Mouse (Mus musculus) midbrain, embryonic 16.5 days (tissue): ENCODE measurements at regions not wholly inside any gene's neighbourhood (a gene's known extent, or its start where the extent isn't known, plus 50 kb on each side); places are given as distances from the start of the nearest gene placed in this dataset.
A peak's percentile ranks its signal among the peaks of the same experiment; 100 is the strongest.

ENCODE experiments used
- ATAC-seq: fragments of 200-750 bp; cut with Nextera tagmentation; 2 replicates; pipeline ENCODE4 v1.8.0; 2017; ENCODE audit warnings: moderate TSS enrichment
- H3K27ac ChIP-seq: fragments of 300-500 bp; sonication (generic); 2 replicates; pipeline ENCODE4 v1.5.1; 2014; ENCODE audit warnings: mild to moderate bottlenecking, low read length, mixed read lengths
- H3K27me3 ChIP-seq: fragments of 300-500 bp; sonication (generic); 2 replicates; pipeline ENCODE4 v1.6.1; 2014; ENCODE audit warnings: low read depth, low read length, mixed read lengths; ENCODE audit not compliant: control insufficient read depth, insufficient read depth
- H3K36me3 ChIP-seq: fragments of 300-500 bp; sonication (generic); 2 replicates; pipeline ENCODE4 v1.6.1; 2014; ENCODE audit warnings: mild to moderate bottlenecking, low read length, moderate library complexity, mixed read lengths; ENCODE audit not compliant: control insufficient read depth, insufficient read depth
- H3K4me1 ChIP-seq: fragments of 300-500 bp; sonication (generic); 2 replicates; pipeline ENCODE4 v1.6.1; 2014; ENCODE audit warnings: mild to moderate bottlenecking, low read length, mixed read lengths; ENCODE audit not compliant: control insufficient read depth, insufficient read depth
- H3K4me2 ChIP-seq: fragments of 300-500 bp; sonication (generic); 2 replicates; pipeline ENCODE4 v1.6.1; 2014; ENCODE audit warnings: mild to moderate bottlenecking, low read length, mixed read lengths
- H3K4me3 ChIP-seq: fragments of 300-500 bp; sonication (generic); 2 replicates; pipeline ENCODE4 v1.5.1; 2014; ENCODE audit warnings: low read depth, mild to moderate bottlenecking, low read length, moderate library complexity, mixed read lengths
- H3K9ac ChIP-seq: fragments of 300-500 bp; sonication (generic); 2 replicates; pipeline ENCODE4 v1.6.1; 2014; ENCODE audit warnings: low read depth, low read length, mixed read lengths
- H3K9me3 ChIP-seq: fragments of 300-500 bp; sonication (generic); replicated peaks from 2 replicates; pipeline ENCODE4 v1.6.1; 2014; ENCODE audit warnings: mild to moderate bottlenecking, low read length, mixed read lengths; ENCODE audit not compliant: control insufficient read depth, poor library complexity, severe bottlenecking
- WGBS: fragments of 180-500 bp; shearing (Covaris S2); extraction: QIAGEN DNeasy Blood & Tissue Kit; methylation state at CpG from one replicate; pipeline ENCODE4 v1.1.7; 2014; 5-methylcytosine and 5-hydroxymethylcytosine counted together

DNA sequence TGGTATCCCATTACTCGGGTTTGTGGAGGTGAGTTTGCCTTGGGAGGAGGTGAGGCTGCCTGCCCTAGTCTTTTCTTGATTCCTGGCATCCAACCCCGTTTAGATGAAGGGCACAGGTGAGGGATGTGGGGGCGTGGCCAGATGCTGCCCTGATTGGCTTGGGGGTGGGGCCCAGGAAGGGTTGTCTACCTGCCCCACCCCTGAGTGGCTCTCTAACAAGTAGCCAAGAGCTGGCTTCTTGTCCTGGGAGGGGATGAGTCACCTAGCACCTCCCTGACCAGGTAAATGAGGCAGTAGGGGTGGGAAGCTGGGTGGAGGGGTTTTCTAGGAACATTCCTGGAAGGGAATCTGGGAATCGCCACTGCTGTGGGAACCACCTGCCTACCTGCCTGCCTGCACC is 74.7 kb upstream of the 1600014C23Rik start:
- Histone ChIP-seq H3K4me2 (no peak overlapping the region), H3K9ac (no peak overlapping the region), H3K36me3 (no peaks in the 10 kb centered on the region), H3K27me3 (peaks cover 12% of the 10 kb centered on the region), H3K27ac (no peak overlapping the region), H3K4me3 (no peak overlapping the region), H3K4me1 (peaks cover 9% of the 10 kb centered on the region), H3K9me3 (no peaks in the 10 kb centered on the region)
- 85% methylated on average over 4 of the region's 4 CpGs for WGBS
- no peak for ATAC-seq

DNA sequence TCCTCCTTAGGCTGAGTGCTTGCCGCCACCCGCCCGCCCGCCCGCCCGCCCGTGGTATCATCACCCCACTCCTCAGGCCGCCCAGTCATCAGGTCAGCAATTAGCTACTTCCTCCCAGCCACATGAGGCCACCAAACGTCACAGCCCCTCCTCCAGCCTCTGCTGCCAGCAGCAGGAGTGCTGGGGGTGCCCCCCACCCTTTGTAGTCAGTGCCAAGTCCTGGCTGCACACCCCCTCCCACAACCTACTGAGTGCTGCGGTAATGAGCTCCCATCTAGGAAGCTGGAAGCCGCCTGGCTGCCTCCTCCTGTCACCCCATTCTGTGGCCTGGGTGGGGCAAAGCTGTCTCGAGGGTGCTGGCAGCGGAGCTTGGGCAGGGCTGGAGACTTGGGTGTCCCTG is 73.8 kb upstream of the 1600014C23Rik start:
- peak; percentile 41; the same call in 1 of the 2 replicates for ATAC-seq
- no peak overlapping the region for H3K27ac ChIP-seq
- H3K4me1 ChIP-seq = peaks cover 9% of the 10 kb centered on the region
- peaks cover 12% of the 10 kb centered on the region for H3K27me3 ChIP-seq
- WGBS = 58% methylated on average over 13 of the region's 13 CpGs
- no peak overlapping the region for H3K4me2 ChIP-seq
- H3K36me3 ChIP-seq = no peaks in the 10 kb centered on the region
- H3K4me3 ChIP-seq = no peak overlapping the region
- no peak overlapping the region for H3K9ac ChIP-seq
- H3K9me3 ChIP-seq = no peaks in the 10 kb centered on the region

DNA sequence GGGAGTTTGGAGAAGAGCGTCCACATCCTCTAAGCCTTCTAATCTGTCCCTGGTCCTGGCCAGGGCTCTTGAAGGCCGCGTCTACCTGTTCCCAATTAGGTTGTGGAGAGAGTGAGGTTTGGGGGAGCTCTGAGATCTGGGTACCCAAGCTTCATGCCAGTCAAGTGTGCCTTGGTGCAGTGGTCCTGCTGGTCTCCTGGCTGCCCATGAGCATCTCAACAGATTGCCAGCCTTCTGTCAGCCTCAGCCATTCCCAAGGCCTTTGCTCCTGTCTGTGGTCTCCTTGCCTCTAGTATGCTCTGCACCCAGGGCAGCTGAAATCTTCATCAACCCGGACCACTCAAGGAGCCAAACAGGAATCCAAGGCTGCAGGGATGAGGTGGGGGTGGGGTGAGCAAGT is 73.2 kb upstream of the 1600014C23Rik start:
- Histone ChIP-seq H3K27me3 (peaks cover 12% of the 10 kb centered on the region), H3K4me3 (no peak overlapping the region), H3K36me3 (no peaks in the 10 kb centered on the region), H3K4me1 (peaks cover 9% of the 10 kb centered on the region), H3K9me3 (no peaks in the 10 kb centered on the region), H3K9ac (no peak overlapping the region), H3K27ac (no peak overlapping the region), H3K4me2 (no peak overlapping the region)
- no peak for ATAC-seq
- WGBS = 75% methylated on average over 4 of the region's 4 CpGs

DNA sequence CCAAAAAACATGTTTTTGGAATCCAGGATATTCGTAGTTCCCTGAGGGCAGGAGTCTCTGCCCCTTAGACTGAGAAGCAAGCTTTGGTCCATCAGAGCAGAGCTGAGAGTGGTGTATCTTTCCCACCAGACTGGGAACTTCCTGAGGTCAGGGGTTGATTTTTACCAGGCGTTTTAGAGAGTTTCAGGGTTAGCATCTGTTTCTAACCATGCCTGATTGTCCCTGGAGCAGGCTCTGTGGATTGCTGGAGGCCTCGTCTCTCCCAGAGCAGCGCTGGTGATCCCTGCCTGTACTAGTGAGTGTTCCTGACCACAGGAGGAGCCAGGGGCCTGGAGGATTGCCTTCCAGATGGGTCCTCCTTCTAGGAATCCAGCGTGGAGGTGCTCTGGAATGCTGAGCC is 72.8 kb upstream of the 1600014C23Rik start:
- WGBS = 66% methylated on average over 5 of the region's 5 CpGs
- H3K9me3 ChIP-seq = no peaks in the 10 kb centered on the region
- no peaks in the 10 kb centered on the region for H3K36me3 ChIP-seq
- H3K4me2 ChIP-seq = no peak overlapping the region
- H3K27ac ChIP-seq = no peak overlapping the region
- no peak overlapping the region for H3K9ac ChIP-seq
- H3K4me1 ChIP-seq = peaks cover 9% of the 10 kb centered on the region
- peaks cover 12% of the 10 kb centered on the region for H3K27me3 ChIP-seq
- ATAC-seq = no peak
- no peak overlapping the region for H3K4me3 ChIP-seq

DNA sequence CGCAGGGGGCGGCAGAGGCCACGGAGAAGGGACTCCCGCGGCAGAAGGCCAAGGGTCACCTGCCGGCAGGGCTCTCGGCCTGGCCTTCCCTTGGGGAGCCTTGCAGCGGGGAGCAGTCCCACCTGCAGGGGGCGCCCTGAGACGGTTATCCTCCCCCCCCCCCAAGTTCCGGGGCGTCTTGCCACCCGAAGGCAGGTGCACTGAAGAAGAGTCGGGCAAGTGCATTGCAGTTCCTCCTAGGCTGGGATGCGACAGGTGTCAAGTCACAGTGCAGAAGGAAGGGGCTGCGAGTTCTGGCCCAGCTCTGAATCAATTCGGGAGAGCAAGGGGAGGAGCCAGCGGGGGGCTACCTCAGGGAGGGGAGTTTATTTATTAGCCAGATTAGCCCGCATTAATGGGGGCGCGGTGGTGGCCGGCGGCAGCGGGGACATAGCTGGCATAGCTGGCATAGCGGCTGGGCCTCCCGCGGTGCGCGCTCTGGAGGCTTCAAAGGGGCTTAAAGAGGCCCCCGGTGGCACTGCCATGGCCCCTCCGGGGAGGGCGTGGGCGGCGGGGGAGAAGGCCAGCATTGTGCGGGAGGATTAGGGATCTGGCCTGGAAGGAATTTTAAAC is 71.9 kb upstream of the 1600014C23Rik start:
- Histone ChIP-seq H3K9me3 (no peaks in the 10 kb centered on the region), H3K4me2 (peak overlapping the region; percentile 33), H3K4me1 (peaks cover 9% of the 10 kb centered on the region), H3K4me3 (no peak overlapping the region), H3K27me3 (peaks cover 12% of the 10 kb centered on the region), H3K36me3 (no peaks in the 10 kb centered on the region), H3K9ac (0 out of 2 replicates have a peak overlapping the region, but pooled peaks have one; percentile 14), H3K27ac (no peak overlapping the region)
- 2% methylated on average over 31 of the region's 35 CpGs for WGBS
- peak; percentile 37; the same call in 1 of the 2 replicates for ATAC-seq

DNA sequence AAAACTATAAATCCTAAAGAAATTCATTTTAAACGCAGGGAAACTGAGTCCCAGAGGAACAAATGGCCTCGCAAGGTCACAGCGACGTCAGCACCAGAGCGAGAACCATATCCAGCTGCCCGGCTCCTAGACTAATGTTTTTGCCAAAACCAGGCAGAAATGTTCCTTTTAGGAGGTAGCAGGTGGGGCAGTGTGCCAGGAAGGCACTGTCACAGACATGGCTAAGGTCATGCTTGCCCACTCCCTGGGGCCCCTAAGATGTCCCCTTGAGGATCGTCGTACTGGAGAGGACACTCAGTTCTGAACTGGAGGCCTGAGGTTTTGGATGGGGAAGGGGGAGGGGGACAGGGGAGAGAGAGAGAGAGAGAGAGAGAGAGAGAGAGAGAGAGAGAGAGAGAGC is 69.7 kb upstream of the 1600014C23Rik start:
- Histone ChIP-seq H3K36me3 (no peaks in the 10 kb centered on the region), H3K27me3 (peaks cover 12% of the 10 kb centered on the region), H3K9ac (no peak overlapping the region), H3K27ac (no peak overlapping the region), H3K4me2 (no peak overlapping the region), H3K4me1 (peaks cover 9% of the 10 kb centered on the region), H3K9me3 (no peaks in the 10 kb centered on the region), H3K4me3 (no peak overlapping the region)
- WGBS = 91% methylated on average over 8 of the region's 8 CpGs
- ATAC-seq = no peak

DNA sequence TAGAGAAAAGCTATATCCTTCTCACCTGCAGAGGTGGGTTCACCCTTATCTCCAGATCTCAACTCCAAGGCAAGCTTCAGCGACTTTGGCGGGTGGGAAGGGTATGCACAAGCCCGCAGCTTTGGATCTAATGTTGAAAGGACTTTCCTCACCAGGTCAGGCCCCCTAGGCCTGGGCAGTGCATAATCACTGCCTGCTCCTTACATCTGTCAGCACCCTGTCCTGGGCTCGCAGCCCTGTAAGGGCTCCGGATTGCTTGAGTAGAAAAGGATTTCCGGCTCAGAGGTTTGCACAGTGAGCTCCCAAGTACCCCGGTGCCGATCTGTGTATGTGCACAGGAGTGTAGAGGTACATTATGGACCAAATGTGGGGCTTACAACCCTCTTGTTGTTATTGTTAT is 68.8 kb upstream of the 1600014C23Rik start:
- H3K9ac ChIP-seq = no peak overlapping the region
- H3K27ac ChIP-seq = no peak overlapping the region
- H3K36me3 ChIP-seq = no peaks in the 10 kb centered on the region
- WGBS = 90% methylated on average over 8 of the region's 8 CpGs
- no peak for ATAC-seq
- peaks cover 9% of the 10 kb centered on the region for H3K4me1 ChIP-seq
- no peak overlapping the region for H3K4me3 ChIP-seq
- H3K27me3 ChIP-seq = peaks cover 12% of the 10 kb centered on the region
- H3K9me3 ChIP-seq = no peaks in the 10 kb centered on the region
- H3K4me2 ChIP-seq = no peak overlapping the region

DNA sequence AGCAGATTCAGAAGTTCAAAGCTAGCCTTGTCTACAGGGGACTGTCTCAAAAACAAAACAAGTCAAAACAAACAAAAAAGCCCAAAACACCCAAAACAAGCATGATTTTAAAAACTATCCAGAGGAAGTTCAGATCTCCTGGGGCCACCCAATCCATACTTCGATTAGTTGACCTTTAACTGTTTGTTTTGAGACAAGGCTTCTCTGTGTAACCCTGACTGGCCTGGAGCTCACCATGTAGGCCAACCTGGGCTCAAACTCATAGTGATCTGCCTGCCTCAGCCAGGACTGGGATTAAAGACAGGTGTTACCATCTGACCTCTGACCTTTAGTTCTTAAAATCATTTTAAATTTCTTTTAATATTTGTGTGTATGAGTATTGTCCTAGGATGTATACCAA is 66.1 kb upstream of the 1600014C23Rik start:
- Histone ChIP-seq H3K4me1 (no peaks in the 10 kb centered on the region), H3K4me3 (no peak overlapping the region), H3K27ac (no peak overlapping the region), H3K4me2 (no peak overlapping the region), H3K36me3 (no peaks in the 10 kb centered on the region), H3K27me3 (peaks cover 4% of the 10 kb centered on the region), H3K9me3 (no peaks in the 10 kb centered on the region), H3K9ac (no peak overlapping the region)
- ATAC-seq = no peak
- WGBS = 91% methylated on average over 1 of the region's 1 CpGs

DNA sequence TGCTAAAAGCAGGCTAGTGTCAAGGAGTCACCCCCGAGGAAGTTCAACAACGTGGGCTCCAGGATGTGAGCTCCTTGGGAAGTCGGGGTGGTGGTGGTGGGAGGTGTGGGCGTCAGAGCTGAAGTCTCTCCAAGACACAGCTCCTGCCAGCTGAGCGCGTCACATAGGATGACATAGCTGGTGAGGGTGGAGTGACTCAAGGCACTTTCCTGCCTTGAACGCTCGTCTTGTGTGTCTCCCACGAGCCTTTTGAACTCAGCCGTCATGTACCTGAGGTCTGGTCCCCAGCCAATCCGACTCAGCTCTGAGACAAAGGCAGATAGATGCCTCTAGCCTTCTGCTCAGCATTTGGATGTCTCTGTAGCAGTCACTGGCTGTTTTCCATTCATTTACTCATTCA is 65.4 kb upstream of the 1600014C23Rik start:
- no peak overlapping the region for H3K4me2 ChIP-seq
- no peaks in the 10 kb centered on the region for H3K9me3 ChIP-seq
- 71% methylated on average over 11 of the region's 11 CpGs for WGBS
- no peak overlapping the region for H3K9ac ChIP-seq
- H3K36me3 ChIP-seq = no peaks in the 10 kb centered on the region
- H3K4me1 ChIP-seq = no peaks in the 10 kb centered on the region
- H3K4me3 ChIP-seq = no peak overlapping the region
- H3K27me3 ChIP-seq = no peaks in the 10 kb centered on the region
- ATAC-seq = no peak
- no peak overlapping the region for H3K27ac ChIP-seq
